Mouse (Mus musculus) spleen, adult 2 months (tissue): ENCODE data around the gene Galnt2.

ENCODE experiments used
- CTCF ChIP-seq: fragments of 200-500 bp; IDR thresholded peaks from 2 replicates; pipeline ENCODE4 v1.5.1; 2011; ENCODE audit warnings: mild to moderate bottlenecking, inconsistent platforms; ENCODE audit not compliant: insufficient read depth, insufficient read length, insufficient replicate concordance; ENCODE audit errors: extremely low read depth
- POLR2A ChIP-seq: fragments of 200-500 bp; IDR thresholded peaks from 2 replicates; pipeline ENCODE4 v1.6.1; 2011; ENCODE audit warnings: low read depth, low read length, inconsistent platforms

- no peak for TF ChIP-seq CTCF
- TF ChIP-seq POLR2A, result no peak
Observed at GRCm38 (mm10) chr8:124376406-124376805, 145.2 kb downstream of the Galnt2 start.
